Mouse (Mus musculus) layer of hippocampus, adult 9-10 months (tissue): Measurements from ENCODE around the gene Tbl3.

Experiments
- DNase-seq: peaks from one replicate; pipeline ENCODE4 v3.0.0; 2022; ENCODE audit warnings: low spot score

Gene Tbl3

GRCm38 (mm10) chr17:24706982-24707800 is at the start of gene Tbl3:
TSS of gene Tbl3 (minus strand) at chr17:24707660.
- DNase-seq = peak; percentile 87

- DNase-seq = no peak
Observed at GRCm38 (mm10) chr17:24752415-24753394, 45.2 kb upstream of the Tbl3 start, which contains the start of gene Hs3st6. TSS of gene Hs3st6 (plus strand) at chr17:24752988.

- no peak for DNase-seq
Observed at GRCm38 (mm10) chr17:24751528-24751927, 44.1 kb upstream of the Tbl3 start.

GRCm38 (mm10) chr17:24746986-24747385 is 39.5 kb upstream of the Tbl3 start:
- no peak for DNase-seq

- DNase-seq = peak; percentile 78
Observed at GRCm38 (mm10) chr17:24745526-24746497, 38.4 kb upstream of the Tbl3 start.

- DNase-seq = no peak
Observed at GRCm38 (mm10) chr17:24744381-24744780, 36.9 kb upstream of the Tbl3 start.

GRCm38 (mm10) chr17:24743896-24744295 is 36.4 kb upstream of the Tbl3 start:
- no peak for DNase-seq

GRCm38 (mm10) chr17:24742307-24742706 is 34.8 kb upstream of the Tbl3 start:
- DNase-seq = no peak

GRCm38 (mm10) chr17:24739926-24740325 is 32.5 kb upstream of the Tbl3 start:
- no peak for DNase-seq

GRCm38 (mm10) chr17:24738238-24738637 is 30.8 kb upstream of the Tbl3 start:
- no peak for DNase-seq

GRCm38 (mm10) chr17:24737135-24737810 is 29.8 kb upstream of the Tbl3 start:
- no peak for DNase-seq

- peak; percentile 91 for DNase-seq
Observed at GRCm38 (mm10) chr17:24736330-24737051, 29.0 kb upstream of the Tbl3 start, which contains the start of gene Msrb1. TSS of gene Msrb1 (plus strand) at chr17:24736642.

- no peak for DNase-seq
Observed at GRCm38 (mm10) chr17:24735446-24735845, 28.0 kb upstream of the Tbl3 start.

- no peak for DNase-seq
Observed at GRCm38 (mm10) chr17:24734513-24734912, 27.1 kb upstream of the Tbl3 start.

GRCm38 (mm10) chr17:24733434-24734050 is 26.1 kb upstream of the Tbl3 start:
- no peak for DNase-seq

- DNase-seq = no peak
Observed at GRCm38 (mm10) chr17:24732233-24732935, 24.9 kb upstream of the Tbl3 start.

GRCm38 (mm10) chr17:24730787-24731186 is 23.3 kb upstream of the Tbl3 start:
- DNase-seq = no peak

- DNase-seq = no peak
Observed at GRCm38 (mm10) chr17:24729067-24729466, 21.6 kb upstream of the Tbl3 start.

GRCm38 (mm10) chr17:24728184-24728583 is 20.7 kb upstream of the Tbl3 start:
- DNase-seq = no peak
